Mouse (Mus musculus): Measurements from ENCODE around the gene Tmem138. TPM values are rescaled to one million over a fixed set of nuclear protein-coding genes. Genes with fewer than 3 reads are reported as not detected.

Tmem138 gene
- total RNA-seq, 1 experiment = 22.4 TPM

GRCm38 (mm10) chr19:10590301-10590700, 13.1 kb upstream of the Tmem138 start:
- no peak for DNase-seq (ENCODE audit: low read depth, low spot score)
- Histone ChIP-seq H3K9ac (ENCODE audit: insufficient read depth, low read depth, low read length, poor library complexity, severe bottlenecking) (no peak overlapping the region), H3K9me3 (ENCODE audit: control insufficient read depth, insufficient read depth, low read depth, low read length) (no peaks in the 10 kb centered on the region), H3K36me3 (ENCODE audit: control insufficient read depth, insufficient read depth, low read length, poor library complexity, severe bottlenecking) (peaks cover 4% of the 10 kb centered on the region; the same call in 1 of the 2 replicates), H3K27ac (ENCODE audit: insufficient read depth, low read depth, low read length, poor library complexity, severe bottlenecking) (no peak overlapping the region), H3K4me1 (ENCODE audit: control insufficient read depth in 2 of 2, insufficient read depth in 2 of 2, low read length in 2 of 2, poor library complexity in 1 of 2) (no peaks in the 10 kb centered on the region), H3K4me3 (ENCODE audit: insufficient read depth in 1 of 2, low read depth in 1 of 2, low read length in 2 of 2, poor library complexity in 1 of 2, severe bottlenecking in 1 of 2) (no peak overlapping the region)
- in situ Hi-C loops (cut with MboI; ENCODE audit: low sequenced_read_pairs in 2 of 2, unreplicated experiment in 2 of 2) = no loop called here
- no peak for TF ChIP-seq ZNF384 (IDR thresholded peaks at IDR 0.05; ENCODE audit: low read depth, low read length)
- no peak for TF ChIP-seq CHD2 (IDR thresholded peaks at IDR 0.05; ENCODE audit: low read depth, low read length)
- no peak for TF ChIP-seq HCFC1 (IDR thresholded peaks at IDR 0.05; ENCODE audit: borderline replicate concordance, insufficient read depth, low read length)
- TF ChIP-seq ZC3H11A (IDR thresholded peaks at IDR 0.05; ENCODE audit: borderline replicate concordance, low read depth, low read length) = no peak
- TF ChIP-seq MAFK (IDR thresholded peaks at IDR 0.05; ENCODE audit: insufficient read depth, low read depth, low read length) = no peak

- H3K27ac ChIP-seq (ENCODE audit: insufficient read depth, low read depth, low read length, poor library complexity, severe bottlenecking) = no peak overlapping the region
Observed at GRCm38 (mm10) chr19:10589127-10589857, 12.1 kb upstream of the Tmem138 start.

GRCm38 (mm10) chr19:10587231-10587630, 10.1 kb upstream of the Tmem138 start:
- in situ Hi-C loops (cut with MboI; ENCODE audit: low sequenced_read_pairs in 2 of 2, unreplicated experiment in 2 of 2) = no loop called here
- H3K4me1 ChIP-seq (ENCODE audit: control insufficient read depth in 2 of 2, insufficient read depth in 2 of 2, low read length in 2 of 2, poor library complexity in 1 of 2) = no peaks in the 10 kb centered on the region
- H3K27ac ChIP-seq (ENCODE audit: insufficient read depth, low read depth, low read length, poor library complexity, severe bottlenecking) = no peak overlapping the region

More at GRCm38 (mm10) chr19:10589127-10589857, 12.1 kb upstream of the Tmem138 start:
- H3K36me3 ChIP-seq (ENCODE audit: control insufficient read depth, insufficient read depth, low read length, poor library complexity, severe bottlenecking) = 0 out of 2 replicates have a peak, but pooled peaks cover 4% of the 10 kb centered on the region
- in situ Hi-C loops (cut with MboI; ENCODE audit: low sequenced_read_pairs in 2 of 2, unreplicated experiment in 2 of 2) = no loop called here
- H3K9ac ChIP-seq (ENCODE audit: insufficient read depth, low read depth, low read length, poor library complexity, severe bottlenecking) = no peak overlapping the region
- no peak overlapping the region for H3K4me3 ChIP-seq (ENCODE audit: insufficient read depth in 1 of 2, low read depth in 1 of 2, low read length in 2 of 2, poor library complexity in 1 of 2, severe bottlenecking in 1 of 2)
- no peak for DNase-seq (ENCODE audit: low read depth, low spot score)
- no peak for TF ChIP-seq MAFK (IDR thresholded peaks at IDR 0.05; ENCODE audit: insufficient read depth, low read depth, low read length)
- TF ChIP-seq ZC3H11A (IDR thresholded peaks at IDR 0.05; ENCODE audit: borderline replicate concordance, low read depth, low read length) = no peak
- no peak for TF ChIP-seq CHD2 (IDR thresholded peaks at IDR 0.05; ENCODE audit: low read depth, low read length)
- TF ChIP-seq HCFC1 (IDR thresholded peaks at IDR 0.05; ENCODE audit: borderline replicate concordance, insufficient read depth, low read length) = no peak
- no peak for TF ChIP-seq ZNF384 (IDR thresholded peaks at IDR 0.05; ENCODE audit: low read depth, low read length)
- H3K9me3 ChIP-seq (ENCODE audit: control insufficient read depth, insufficient read depth, low read depth, low read length) = no peaks in the 10 kb centered on the region
- no peaks in the 10 kb centered on the region for H3K4me1 ChIP-seq (ENCODE audit: control insufficient read depth in 2 of 2, insufficient read depth in 2 of 2, low read length in 2 of 2, poor library complexity in 1 of 2)

GRCm38 (mm10) chr19:10585112-10585511, 8.0 kb upstream of the Tmem138 start:
- DNase-seq (ENCODE audit: low read depth, low spot score) = no peak
- Histone ChIP-seq H3K27ac (ENCODE audit: insufficient read depth, low read depth, low read length, poor library complexity, severe bottlenecking) (no peak overlapping the region), H3K9ac (ENCODE audit: insufficient read depth, low read depth, low read length, poor library complexity, severe bottlenecking) (no peak overlapping the region), H3K9me3 (ENCODE audit: control insufficient read depth, insufficient read depth, low read depth, low read length) (no peaks in the 10 kb centered on the region), H3K4me3 (ENCODE audit: insufficient read depth in 1 of 2, low read depth in 1 of 2, low read length in 2 of 2, poor library complexity in 1 of 2, severe bottlenecking in 1 of 2) (no peak overlapping the region), H3K36me3 (ENCODE audit: control insufficient read depth, insufficient read depth, low read length, poor library complexity, severe bottlenecking) (0 out of 2 replicates have a peak, but pooled peaks cover 1% of the 10 kb centered on the region), H3K4me1 (ENCODE audit: control insufficient read depth in 2 of 2, insufficient read depth in 2 of 2, low read length in 2 of 2, poor library complexity in 1 of 2) (no peaks in the 10 kb centered on the region)
- in situ Hi-C loops (cut with MboI; ENCODE audit: low sequenced_read_pairs in 2 of 2, unreplicated experiment in 2 of 2) = no loop called here
- TF ChIP-seq CHD2 (IDR thresholded peaks at IDR 0.05; ENCODE audit: low read depth, low read length) (no peak), ZNF384 (IDR thresholded peaks at IDR 0.05; ENCODE audit: low read depth, low read length) (no peak), MAFK (IDR thresholded peaks at IDR 0.05; ENCODE audit: insufficient read depth, low read depth, low read length) (no peak), HCFC1 (IDR thresholded peaks at IDR 0.05; ENCODE audit: borderline replicate concordance, insufficient read depth, low read length) (no peak), ZC3H11A (IDR thresholded peaks at IDR 0.05; ENCODE audit: borderline replicate concordance, low read depth, low read length) (no peak)

More at GRCm38 (mm10) chr19:10587231-10587630, 10.1 kb upstream of the Tmem138 start:
- H3K36me3 ChIP-seq (ENCODE audit: control insufficient read depth, insufficient read depth, low read length, poor library complexity, severe bottlenecking) = 0 out of 2 replicates have a peak, but pooled peaks cover 1% of the 10 kb centered on the region
- H3K9me3 ChIP-seq (ENCODE audit: control insufficient read depth, insufficient read depth, low read depth, low read length) = no peaks in the 10 kb centered on the region
- H3K4me3 ChIP-seq (ENCODE audit: insufficient read depth in 1 of 2, low read depth in 1 of 2, low read length in 2 of 2, poor library complexity in 1 of 2, severe bottlenecking in 1 of 2) = no peak overlapping the region
- TF ChIP-seq ZC3H11A (IDR thresholded peaks at IDR 0.05; ENCODE audit: borderline replicate concordance, low read depth, low read length) = no peak
- no peak for TF ChIP-seq ZNF384 (IDR thresholded peaks at IDR 0.05; ENCODE audit: low read depth, low read length)
- TF ChIP-seq MAFK (IDR thresholded peaks at IDR 0.05; ENCODE audit: insufficient read depth, low read depth, low read length) = no peak
- no peak for TF ChIP-seq HCFC1 (IDR thresholded peaks at IDR 0.05; ENCODE audit: borderline replicate concordance, insufficient read depth, low read length)
- TF ChIP-seq CHD2 (IDR thresholded peaks at IDR 0.05; ENCODE audit: low read depth, low read length) = no peak
- no peak for DNase-seq (ENCODE audit: low read depth, low spot score)
- H3K9ac ChIP-seq (ENCODE audit: insufficient read depth, low read depth, low read length, poor library complexity, severe bottlenecking) = no peak overlapping the region

Measured in ES-E14 (cell line).